Mouse (Mus musculus) lung, adult 2 months (tissue): ENCODE measurements around the gene Nrg4.

Source experiments
- CTCF ChIP-seq: fragments of 200-500 bp; IDR thresholded peaks from 2 replicates; pipeline ENCODE4 v1.5.1; 2011; ENCODE audit warnings: mild to moderate bottlenecking, low read length, control low read depth; ENCODE audit not compliant: insufficient read depth
- POLR2A ChIP-seq: fragments of 200-500 bp; IDR thresholded peaks from 2 replicates; pipeline ENCODE4 v1.6.1; 2011; ENCODE audit warnings: low read depth, mild to moderate bottlenecking, control low read depth, low read length, borderline replicate concordance; ENCODE audit errors: extremely low read depth

- no peak for TF ChIP-seq CTCF
- no peak for TF ChIP-seq POLR2A
Observed at GRCm38 (mm10) chr9:55357164-55357563, 30.5 kb upstream of the Nrg4 start.
